ENCODE assay signal across 16 mouse cellular contexts in the genomic region with DNA sequence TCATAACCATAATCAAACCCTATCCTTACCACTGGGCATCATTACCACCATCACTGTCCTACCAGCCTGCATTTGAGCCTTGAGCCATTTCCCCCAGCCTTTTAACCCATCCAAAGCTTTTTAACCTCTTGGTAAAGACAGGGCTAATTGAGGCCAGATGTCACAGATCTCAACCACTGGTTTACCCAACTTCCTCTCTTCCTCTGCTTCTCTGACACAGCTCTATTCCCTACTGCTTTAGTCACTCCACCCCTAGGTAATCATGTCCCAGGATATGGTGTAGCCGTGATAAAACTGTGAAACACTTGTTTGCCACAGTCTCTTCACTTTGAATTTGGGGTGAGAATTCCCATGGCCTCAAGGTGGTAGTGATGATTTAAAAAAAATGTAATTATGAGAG.
"Had no signal": no experiment of that assay in that cellular context is flagged by ENCODE, and none has a peak within 500 bp of the region (broad histone marks: within the 10 kb centered on the region; RNA-seq: fewer than 3 reads in every experiment).

No protein-coding gene starts in this region.

- H3K4me2 ChIP-seq: limb, embryonic 15.5 days; liver, embryonic 13.5 days; lung, embryonic 15.5 days; midbrain, embryonic 12.5 days had no signal

- H3K9ac ChIP-seq: limb, embryonic 15.5 days; liver, embryonic 13.5 days; liver, postnatal 0 days; lung, embryonic 15.5 days; midbrain, embryonic 12.5 days had no signal

- H3K36me3 ChIP-seq: limb, embryonic 15.5 days; liver, embryonic 13.5 days; lung, embryonic 15.5 days; midbrain, embryonic 12.5 days had no signal

- H3K4me3 ChIP-seq: limb, embryonic 15.5 days; liver, embryonic 13.5 days; lung, embryonic 15.5 days; midbrain, embryonic 12.5 days had no signal

- ATAC-seq: liver, postnatal 0 days; midbrain, embryonic 16.5 days had no signal

- H3K27me3 ChIP-seq: limb, embryonic 15.5 days; liver, embryonic 13.5 days; lung, embryonic 15.5 days; midbrain, embryonic 12.5 days had no signal

- H3K27ac ChIP-seq: kidney, postnatal 0 days; limb, embryonic 15.5 days; liver, embryonic 13.5 days; lung, embryonic 15.5 days; macrophage; midbrain, embryonic 12.5 days had no signal

- DNase-seq: kidney, adult 8-10 months; kidney, postnatal 36 days; layer of hippocampus, adult 9-11 months; layer of hippocampus, postnatal 36 days; liver, embryonic 13.5 days; liver, postnatal 0 days; lung, postnatal 14 days; right cerebral cortex, adult 18-20 months; right cerebral cortex, postnatal 25 days; thymus, postnatal 36 days had no signal

- H3K9me3 ChIP-seq: limb, embryonic 15.5 days; liver, embryonic 13.5 days; lung, embryonic 15.5 days; midbrain, embryonic 12.5 days had no signal

- H3K4me1 ChIP-seq: limb, embryonic 15.5 days; liver, embryonic 13.5 days; lung, embryonic 15.5 days; midbrain, embryonic 12.5 days had no signal
